Mouse (Mus musculus) MEL (cell line): ENCODE data around the gene Ispd. TPM values are rescaled to one million over a fixed set of nuclear protein-coding genes. Genes with fewer than 3 reads are reported as not detected.

ENCODE experiments used
- DNase-seq: peaks from one replicate; pipeline ENCODE4 v3.0.0; 2011; ENCODE audit warnings: low read depth, low spot score
- H3K27ac ChIP-seq: 2 replicates; pipeline ENCODE4 v1.5.1; 2012; ENCODE audit warnings: low read depth, mild to moderate bottlenecking, control low read depth, low read length, moderate library complexity; ENCODE audit not compliant: control insufficient read depth
- H3K27me3 ChIP-seq, 2 experiments: fragments of 150-350 bp in 1 of 2; sonication (generic) in 1 of 2; 2 replicates each; pipeline ENCODE4 v1.6.1; 2012; ENCODE audit warnings: low read length in 2 of 2, mild to moderate bottlenecking in 2 of 2, improper control_type of control experiment in 1 of 2, moderate library complexity in 1 of 2; ENCODE audit not compliant: insufficient read depth in 2 of 2, control insufficient read depth in 1 of 2
- H3K36me3 ChIP-seq, 2 experiments: 2 replicates each; pipeline ENCODE4 v1.6.1; 2012 to 2014; ENCODE audit warnings: low read length in 2 of 2, improper control_type of control experiment in 1 of 2, inconsistent platforms in 1 of 2, mild to moderate bottlenecking in 1 of 2; ENCODE audit not compliant: insufficient read depth in 2 of 2, control insufficient read depth in 1 of 2
- H3K4me1 ChIP-seq, 2 experiments: fragments of 150-350 bp in 1 of 2; sonication (generic) in 1 of 2; 2 replicates each; pipeline ENCODE4 v1.6.1; 2012; ENCODE audit warnings: low read length in 2 of 2, improper control_type of control experiment in 1 of 2, mild to moderate bottlenecking in 1 of 2; ENCODE audit not compliant: insufficient read depth in 2 of 2, control insufficient read depth in 1 of 2
- H3K4me3 ChIP-seq, 2 experiments: fragments of 150-350 bp in 1 of 2; sonication (generic) in 1 of 2; 2 replicates each; pipeline ENCODE4 v1.5.1; 2012; ENCODE audit warnings: low read depth in 2 of 2, low read length in 2 of 2, mild to moderate bottlenecking in 2 of 2, moderate library complexity in 2 of 2, control low read depth in 1 of 2, improper control_type of control experiment in 1 of 2; ENCODE audit not compliant: control insufficient read depth in 1 of 2, insufficient read depth in 1 of 2
- H3K79me2 ChIP-seq: 2 replicates; pipeline ENCODE4 v1.6.1; 2012; ENCODE audit warnings: mild to moderate bottlenecking, low read length, moderate library complexity; ENCODE audit not compliant: control insufficient read depth, poor library complexity, insufficient read depth
- H3K9ac ChIP-seq: 2 replicates; pipeline ENCODE4 v1.6.1; 2012; ENCODE audit warnings: low read depth, mild to moderate bottlenecking, control low read depth, low read length, moderate library complexity; ENCODE audit not compliant: control insufficient read depth, poor library complexity, severe bottlenecking
- H3K9me3 ChIP-seq: fragments of 150-350 bp; sonication (generic); replicated peaks from 2 replicates; pipeline ENCODE4 v1.6.1; 2012; ENCODE audit warnings: mild to moderate bottlenecking, low read length, improper control_type of control experiment, moderate library complexity; ENCODE audit not compliant: insufficient read depth
- CHD1 ChIP-seq: IDR thresholded peaks from 2 replicates; pipeline ENCODE4 v1.6.1; 2012; ENCODE audit warnings: low read depth, mild to moderate bottlenecking, inconsistent platforms, low read length, improper control_type of control experiment
- E2F4 ChIP-seq: IDR thresholded peaks from 2 replicates; pipeline ENCODE4 v1.6.1; 2011; ENCODE audit warnings: low read depth, low read length, improper control_type of control experiment, borderline replicate concordance
- ETS1 ChIP-seq: IDR thresholded peaks from 2 replicates; pipeline ENCODE4 v1.6.1; 2012; ENCODE audit warnings: low read depth, mild to moderate bottlenecking, inconsistent platforms, low read length, improper control_type of control experiment, moderate library complexity
- GATA1 ChIP-seq: IDR thresholded peaks from 2 replicates; pipeline ENCODE4 v1.6.1; 2011; ENCODE audit warnings: low read depth, low read length, improper control_type of control experiment
- JUND ChIP-seq: IDR thresholded peaks from 2 replicates; pipeline ENCODE4 v1.6.1; 2011; ENCODE audit warnings: low read depth, mild to moderate bottlenecking, improper control_type of control experiment, low read length
- KAT2A ChIP-seq: conservative IDR thresholded peaks from 2 replicates; pipeline ENCODE4 v1.6.1; 2012; ENCODE audit warnings: low read depth, low read length, improper control_type of control experiment, inconsistent platforms
- MAX ChIP-seq: IDR thresholded peaks from 2 replicates; pipeline ENCODE4 v1.6.1; 2011; ENCODE audit warnings: low read length, improper control_type of control experiment
- MEF2A ChIP-seq: IDR thresholded peaks from 2 replicates; pipeline ENCODE4 v1.6.1; 2014; ENCODE audit warnings: low read depth, mild to moderate bottlenecking, inconsistent platforms, low read length, improper control_type of control experiment; ENCODE audit not compliant: poor library complexity, insufficient replicate concordance, severe bottlenecking; ENCODE audit errors: extremely low read depth
- MXI1 ChIP-seq: IDR thresholded peaks from 2 replicates; pipeline ENCODE4 v1.6.1; 2011; ENCODE audit warnings: mild to moderate bottlenecking, low read depth, low read length, improper control_type of control experiment
- MYC ChIP-seq: IDR thresholded peaks from 2 replicates; pipeline ENCODE4 v1.6.1; 2011; ENCODE audit warnings: low read depth, mild to moderate bottlenecking, low read length, improper control_type of control experiment, moderate library complexity
- POLR2A ChIP-seq, 2 experiments: IDR thresholded peaks; 2 replicates each; pipeline ENCODE4 v1.6.1; 2011 to 2012; ENCODE audit warnings: low read length in 2 of 2, mild to moderate bottlenecking in 2 of 2, control low read depth in 1 of 2, improper control_type of control experiment in 1 of 2, low read depth in 1 of 2, moderate library complexity in 1 of 2; ENCODE audit not compliant: control insufficient read depth in 1 of 2, insufficient read depth in 1 of 2, poor library complexity in 1 of 2
- POLR2AphosphoS2 ChIP-seq: IDR thresholded peaks from 2 replicates; pipeline ENCODE4 v1.6.1; 2011; ENCODE audit warnings: low read length, improper control_type of control experiment
- POLR2AphosphoS5 ChIP-seq: IDR thresholded peaks from 2 replicates; pipeline ENCODE4 v1.6.1; 2012; ENCODE audit warnings: low read depth, borderline replicate concordance, mild to moderate bottlenecking, inconsistent platforms, low read length, moderate library complexity, mixed read lengths
- RCOR1 ChIP-seq: IDR thresholded peaks from 2 replicates; pipeline ENCODE4 v1.6.1; 2012; ENCODE audit warnings: low read depth, mild to moderate bottlenecking, inconsistent platforms, low read length, improper control_type of control experiment
- SIN3A ChIP-seq: IDR thresholded peaks from 2 replicates; pipeline ENCODE4 v1.6.1; 2012; ENCODE audit warnings: low read length, improper control_type of control experiment, inconsistent platforms
- SMC3 ChIP-seq: IDR thresholded peaks from 2 replicates; pipeline ENCODE4 v1.6.1; 2011; ENCODE audit warnings: low read depth, low read length, improper control_type of control experiment
- TBP ChIP-seq: IDR thresholded peaks from 2 replicates; pipeline ENCODE4 v1.8.0; 2011; ENCODE audit warnings: low read depth, low read length, improper control_type of control experiment
- USF1 ChIP-seq: IDR thresholded peaks from 2 replicates; pipeline ENCODE4 v1.6.1; 2014; ENCODE audit warnings: low read depth, mild to moderate bottlenecking, inconsistent platforms, low read length, improper control_type of control experiment, moderate library complexity
- USF2 ChIP-seq, 2 experiments: IDR thresholded peaks; 2 replicates each; pipeline ENCODE4 v1.6.1; 2011 to 2012; ENCODE audit warnings: improper control_type of control experiment in 2 of 2, low read length in 2 of 2, borderline replicate concordance in 1 of 2, inconsistent platforms in 1 of 2, low read depth in 1 of 2, mild to moderate bottlenecking in 1 of 2; ENCODE audit not compliant: insufficient read depth in 1 of 2
- ZC3H11A ChIP-seq: IDR thresholded peaks from 2 replicates; pipeline ENCODE4 v1.6.1; 2012; ENCODE audit warnings: low read depth, mild to moderate bottlenecking, inconsistent platforms, low read length, improper control_type of control experiment
- ZKSCAN1 ChIP-seq: IDR thresholded peaks from 2 replicates; pipeline ENCODE4 v1.6.1; 2012; ENCODE audit warnings: low read depth, mild to moderate bottlenecking, inconsistent platforms, low read length, improper control_type of control experiment, moderate library complexity
- polyA plus RNA-seq, 2 experiments: library from polyadenylated mRNA; stranded (reverse) in 1 of 2; unstranded in 1 of 2; fragments of >175 nt in 1 of 2; fragments of >200 nt in 1 of 2; gene quantifications; 2 replicates each; pipeline versions ENCODE4 v1.2.1 to v1.2.4; 2012; ENCODE audit warnings: low replicate concordance in 2 of 2, low read depth in 1 of 2; ENCODE audit not compliant: insufficient read length in 2 of 2, insufficient read depth in 1 of 2, missing spikeins in 1 of 2
- total RNA-seq: library from RNA; depleted of rRNA; stranded (reverse); fragments of 300-350 nt; gene quantifications from 2 replicates; pipeline ENCODE4 v1.2.3, GENCODE M21; 2012

Gene Ispd
- total and polyA plus RNA-seq, 3 experiments = 2.4 to 54.1 (median 2.8) TPM

DNA sequence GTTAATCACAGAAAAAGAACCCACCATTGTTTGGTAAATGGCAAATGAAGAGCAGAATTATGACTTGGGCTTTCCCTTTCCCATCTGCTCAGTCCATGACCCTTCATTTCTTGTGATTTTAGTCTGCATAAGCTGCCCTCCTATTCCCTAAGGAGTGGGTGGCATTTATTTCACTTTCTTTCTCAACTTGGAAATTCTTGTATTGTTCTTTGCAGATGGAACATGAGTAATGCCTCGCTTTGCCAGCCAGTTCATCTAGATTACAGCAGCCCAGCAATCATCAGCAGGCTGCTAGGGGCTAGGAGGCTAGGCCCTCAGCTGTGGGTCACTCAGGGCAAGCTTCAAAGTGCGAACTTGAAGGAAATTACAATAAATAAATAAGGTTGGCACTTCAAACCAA is 76.5 kb downstream of the Ispd start (continued):
- no peak for TF ChIP-seq MYC
- TF ChIP-seq POLR2AphosphoS5 = no peak

- no peak overlapping the region for H3K4me3 ChIP-seq
- DNase-seq = no peak
- TF ChIP-seq GATA1 (no peak), MEF2A (no peak), SMC3 (no peak), USF2 (IDR thresholded peaks at IDR 0.05; ENCODE audit: borderline replicate concordance in 1 of 2, insufficient read depth in 1 of 2, low read depth in 1 of 2, low read length in 2 of 2) (no peak), POLR2AphosphoS5 (no peak)
Observed at GRCm38 (mm10) chr12:36468325-36469044, 87.2 kb downstream of the Ispd start.

GRCm38 (mm10) chr12:36471411-36471810 is 90.2 kb downstream of the Ispd start:
- no peaks in the 10 kb centered on the region for H3K27me3 ChIP-seq
- TF ChIP-seq POLR2AphosphoS2 (no peak), ZKSCAN1 (no peak), MXI1 (no peak), MAX (no peak), SIN3A (no peak), ZC3H11A (no peak), TBP (no peak), RCOR1 (no peak), USF2 (IDR thresholded peaks at IDR 0.05; ENCODE audit: borderline replicate concordance in 1 of 2, insufficient read depth in 1 of 2, low read depth in 1 of 2, low read length in 2 of 2) (no peak), CHD1 (no peak), ETS1 (no peak), USF1 (no peak), JUND (no peak), E2F4 (no peak), POLR2A (IDR thresholded peaks at IDR 0.05; ENCODE audit: control insufficient read depth in 1 of 2, insufficient read depth in 1 of 2, low read depth in 1 of 2, low read length in 2 of 2, poor library complexity in 1 of 2) (no peak), KAT2A (no peak)
- no peaks in the 10 kb centered on the region for H3K4me1 ChIP-seq
- no peak overlapping the region for H3K4me3 ChIP-seq
- no peaks in the 10 kb centered on the region for H3K36me3 ChIP-seq
- H3K9me3 ChIP-seq = no peaks in the 10 kb centered on the region
- H3K79me2 ChIP-seq = no peaks in the 10 kb centered on the region
- H3K27ac ChIP-seq = no peak overlapping the region
- DNase-seq = no peak
- H3K9ac ChIP-seq = no peak overlapping the region

More at GRCm38 (mm10) chr12:36468325-36469044, 87.2 kb downstream of the Ispd start:
- Histone ChIP-seq H3K36me3 (no peaks in the 10 kb centered on the region), H3K27me3 (no peaks in the 10 kb centered on the region), H3K4me1 (no peaks in the 10 kb centered on the region), H3K9me3 (no peaks in the 10 kb centered on the region), H3K79me2 (no peaks in the 10 kb centered on the region), H3K9ac (no peak overlapping the region), H3K27ac (no peak overlapping the region)
